ENCODE assay signal across 8 mouse cellular contexts in genomic region chr7:125393654-125394346, GRCm38 (mm10). TPM values are rescaled to one million over a fixed set of nuclear protein-coding genes. Genes with fewer than 3 reads are reported as not detected.
DNase-seq lines count a peak whose midpoint lies in the region; ATAC-seq and TF ChIP-seq lines count a peak whose summit lies in the region.

No protein-coding gene starts in this region.

- no peaks in the 10 kb centered on the region for H3K79me2 ChIP-seq in C2C12 (ENCODE audit: control insufficient read depth, insufficient read depth)

- peak overlapping the region; percentile 80 for H3K4me2 ChIP-seq in heart, embryonic 11.5 days
- H3K4me2 ChIP-seq in kidney, embryonic 16.5 days (replicated peaks; ENCODE audit: low read depth, low read length): peak overlapping the region; percentile 75

- peak overlapping the region; percentile 62; the same call in 1 of the 2 replicates for H3K9ac ChIP-seq in heart, embryonic 11.5 days (ENCODE audit: low read depth, low read length)
- H3K9ac ChIP-seq in kidney, embryonic 16.5 days (replicated peaks; ENCODE audit: low read length): peak overlapping the region; percentile 66

- TF ChIP-seq POLR2A in embryonic fibroblast, embryonic 13.5 days (IDR thresholded peaks at IDR 0.05; ENCODE audit: low read depth, low read length): no peak

- H3K79me3 ChIP-seq in C2C12 (ENCODE audit: low read depth): no peaks in the 10 kb centered on the region

- H3ac ChIP-seq in C2C12 (ENCODE audit: control insufficient read depth, insufficient read length, low read depth): no peak overlapping the region

- no peaks in the 10 kb centered on the region; the same call in 1 of the 2 replicates for H3K4me1 ChIP-seq in embryonic fibroblast, embryonic 13.5 days (ENCODE audit: control insufficient read depth, insufficient read depth, low read length)
- peaks cover 3% of the 10 kb centered on the region; the same call in 1 of the 2 replicates for H3K4me1 ChIP-seq in heart, embryonic 11.5 days (ENCODE audit: control insufficient read depth, insufficient read depth, low read length)
- no peaks in the 10 kb centered on the region for H3K4me1 ChIP-seq in kidney, embryonic 16.5 days (ENCODE audit: insufficient read depth, low read length)

- no peaks in the 10 kb centered on the region for H3K9me3 ChIP-seq in heart, embryonic 11.5 days (replicated peaks; ENCODE audit: control insufficient read depth, low read length)
- H3K9me3 ChIP-seq in kidney, embryonic 16.5 days (ENCODE audit: low read length): no peaks in the 10 kb centered on the region

- H3K27me3 ChIP-seq in C2C12 (ENCODE audit: control insufficient read depth, insufficient read depth, insufficient read length): peaks cover 6% of the 10 kb centered on the region
- no peaks in the 10 kb centered on the region for H3K27me3 ChIP-seq in heart, embryonic 11.5 days (ENCODE audit: control insufficient read depth, insufficient read depth, low read length)
- H3K27me3 ChIP-seq in kidney, embryonic 16.5 days (ENCODE audit: insufficient read depth, low read length): 0 out of 2 replicates have a peak, but pooled peaks cover 2% of the 10 kb centered on the region

- no peaks in the 10 kb centered on the region for H3K36me3 ChIP-seq in C2C12 (ENCODE audit: control insufficient read depth, insufficient read depth)
- no peaks in the 10 kb centered on the region for H3K36me3 ChIP-seq in heart, embryonic 11.5 days (ENCODE audit: control insufficient read depth, insufficient read depth, low read length)
- no peaks in the 10 kb centered on the region for H3K36me3 ChIP-seq in kidney, embryonic 16.5 days (ENCODE audit: insufficient read depth, low read length)

- no peak overlapping the region for H3K27ac ChIP-seq in embryonic fibroblast, embryonic 13.5 days (ENCODE audit: insufficient read depth, low read length)
- H3K27ac ChIP-seq in heart, embryonic 11.5 days (ENCODE audit: low read depth, low read length): no peak overlapping the region
- H3K27ac ChIP-seq in kidney, embryonic 16.5 days (ENCODE audit: low read length): 0 out of 2 replicates have a peak overlapping the region, but pooled peaks have one; percentile 21

- ATAC-seq in heart, embryonic 11.5 days (replicated peaks; ENCODE audit: insufficient number of reproducible peaks, low FRiP score, low TSS enrichment): peak; percentile 76
- peak; percentile 91 for ATAC-seq in kidney, embryonic 16.5 days (ENCODE audit: low FRiP score, low TSS enrichment)
- ATAC-seq in monocyte, adult 5-6 weeks (replicated peaks; ENCODE audit: insufficient number of reproducible peaks, low FRiP score, low TSS enrichment, poor library complexity, severe bottlenecking): peak; percentile 82

- H3K4me3 ChIP-seq in C2C12 (ENCODE audit: insufficient read depth, poor library complexity, severe bottlenecking): no peak overlapping the region
- H3K4me3 ChIP-seq in embryonic fibroblast, embryonic 13.5 days (ENCODE audit: insufficient read depth, low read length): peak overlapping the region; percentile 31
- H3K4me3 ChIP-seq in heart, embryonic 11.5 days (ENCODE audit: low read depth, low read length): peak overlapping the region; percentile 32
- peak overlapping the region; percentile 45 for H3K4me3 ChIP-seq in kidney, embryonic 16.5 days (ENCODE audit: low read length)

- under 1% methylated on average over 27 of the region's 33 CpGs for WGBS in heart, embryonic 11.5 days (ENCODE audit: insufficient replicate concordance)
- WGBS in kidney, embryonic 16.5 days: under 1% methylated on average over 33 of the region's 33 CpGs

- peak; percentile 97 for TF ChIP-seq CTCF in C2C12 (IDR thresholded peaks at IDR 0.05; ENCODE audit: control insufficient read depth, insufficient read depth, insufficient read length)
- peak; percentile 96 for TF ChIP-seq CTCF in embryonic fibroblast, embryonic 13.5 days (IDR thresholded peaks at IDR 0.05; ENCODE audit: borderline replicate concordance, insufficient read depth, low read length)

- peak; percentile 96 for DNase-seq in brain, adult 2 months (ENCODE audit: low read depth, low spot score)
- DNase-seq in liver: peak; percentile 89
- peak; percentile 69 to 75 for DNase-seq in spleen, postnatal 36 days (ENCODE audit: low spot score in 2 of 2)

TF ChIP-seq in C2C12, 6 proteins besides CTCF, POLR2A, EP300 and RAD21:
- TF ChIP-seq CEBPB (IDR thresholded peaks at IDR 0.05; ENCODE audit: low read depth) (no peak), MAX (IDR thresholded peaks at IDR 0.05) (peak; percentile 62)
TF ChIP-seq in C2C12: peak in this region for 1.

RNA-seq across cellular contexts. Expression of gene Kdm8, which starts 50.7 kb away (rescaled TPM):
- 10.3 TPM for polyA plus RNA-seq in C2C12 (2012; fragmentation: generic; extraction: Trizol)
- 3.7 and 4.1 TPM in 2 replicates for polyA plus RNA-seq in embryonic fibroblast, embryonic 13.5 days (2011; ENCODE audit: insufficient read length, low read depth, missing spikeins)
- polyA plus RNA-seq in heart, embryonic 11.5 days (2014; fragmentation: Nextera tagmentation; extraction: Ambion mirVana): 7.8 and 7.9 TPM in 2 replicates
- polyA plus RNA-seq in kidney, embryonic 16.5 days (2015; fragmentation: Nextera tagmentation; extraction: Ambion mirVana): 13.3 and 14.1 TPM in 2 replicates
- total RNA-seq in monocyte, adult 5-6 weeks (2017): 0.75 to 5.1 TPM (median 2.6 TPM) in 3 replicates
